Mouse (Mus musculus): Measurements from ENCODE around the gene Exoc4. TPM values are rescaled to one million over a fixed set of nuclear protein-coding genes. Genes with fewer than 3 reads are reported as not detected.

Gene Exoc4
- total RNA-seq, 2 experiments from 2014 or later, result 37.7 to 38.8 TPM

GRCm38 (mm10) chr6:33976576-33976975 is 727.7 kb downstream of the Exoc4 start:
- no peak for DNase-seq (ENCODE audit: low spot score)
- intact Hi-C loops (cut with DNase I), result no loop called here

- intact Hi-C loops (cut with DNase I), result no loop called here
- no peak for DNase-seq (ENCODE audit: low spot score)
These were observed 728.6 kb downstream of the Exoc4 start for GRCm38 (mm10) chr6:33977448-33977847.

GRCm38 (mm10) chr6:33977880-33978279 is 729.0 kb downstream of the Exoc4 start:
- intact Hi-C loops (cut with DNase I), result no loop called here
- no peak for DNase-seq (ENCODE audit: low spot score)

GRCm38 (mm10) chr6:33982709-33983108 is 733.8 kb downstream of the Exoc4 start:
- intact Hi-C loops (cut with DNase I), result no loop called here
- no peak for DNase-seq (ENCODE audit: low spot score)

GRCm38 (mm10) chr6:33987132-33987531 is 738.2 kb downstream of the Exoc4 start:
- DNase-seq (ENCODE audit: low spot score), result no peak
- intact Hi-C loops (cut with DNase I), result no loop called here

GRCm38 (mm10) chr6:33992213-33993034 is 743.5 kb downstream of the Exoc4 start:
- DNase-seq (ENCODE audit: low spot score), result no peak
- intact Hi-C loops (cut with DNase I), result no loop called here

- intact Hi-C loops (cut with DNase I), result no loop called here
These were observed 745.0 kb downstream of the Exoc4 start for GRCm38 (mm10) chr6:33993842-33994241.

GRCm38 (mm10) chr6:33998590-33998989 is 749.7 kb downstream of the Exoc4 start:
- intact Hi-C loops (cut with DNase I), result no loop called here
- no peak for DNase-seq (ENCODE audit: low spot score)

More at GRCm38 (mm10) chr6:33993842-33994241, 745.0 kb downstream of the Exoc4 start:
- no peak for DNase-seq (ENCODE audit: low spot score)

GRCm38 (mm10) chr6:33999530-33999929 is 750.6 kb downstream of the Exoc4 start:
- intact Hi-C loops (cut with DNase I), result no loop called here
- DNase-seq (ENCODE audit: low spot score), result no peak

- intact Hi-C loops (cut with DNase I), result no loop called here
- no peak for DNase-seq (ENCODE audit: low spot score)
These were observed 751.8 kb downstream of the Exoc4 start for GRCm38 (mm10) chr6:34000644-34001043.

- intact Hi-C loops (cut with DNase I), result no loop called here
- no peak for DNase-seq (ENCODE audit: low spot score)
These were observed 754.1 kb downstream of the Exoc4 start for GRCm38 (mm10) chr6:34003033-34003432.

GRCm38 (mm10) chr6:34013469-34013868 is 764.6 kb downstream of the Exoc4 start:
- DNase-seq (ENCODE audit: low spot score), result no peak
- intact Hi-C loops (cut with DNase I), result no loop called here

Other genes with a start within 250 kb of the Exoc4 start
- gene Chchd3, start 188.8 kb upstream of the Exoc4 start, total RNA-seq (2021), result 100 to 1,000 TPM; 549 to 559 TPM